Mouse (Mus musculus): ENCODE measurements around the gene Csdc2. TPM values are rescaled to one million over a fixed set of nuclear protein-coding genes. Genes with fewer than 3 reads are reported as not detected.
A peak's percentile ranks its signal among the peaks of the same experiment; 100 is the strongest.
"Not testable (repeated sequence)": the region's sequence is repeated elsewhere in the genome, so short reads cannot be mapped to it uniquely, and the experiment has no call there.

Gene Csdc2
- polyA plus RNA-seq, 1 experiment from 2014 or later: 15.0 TPM

DNA sequence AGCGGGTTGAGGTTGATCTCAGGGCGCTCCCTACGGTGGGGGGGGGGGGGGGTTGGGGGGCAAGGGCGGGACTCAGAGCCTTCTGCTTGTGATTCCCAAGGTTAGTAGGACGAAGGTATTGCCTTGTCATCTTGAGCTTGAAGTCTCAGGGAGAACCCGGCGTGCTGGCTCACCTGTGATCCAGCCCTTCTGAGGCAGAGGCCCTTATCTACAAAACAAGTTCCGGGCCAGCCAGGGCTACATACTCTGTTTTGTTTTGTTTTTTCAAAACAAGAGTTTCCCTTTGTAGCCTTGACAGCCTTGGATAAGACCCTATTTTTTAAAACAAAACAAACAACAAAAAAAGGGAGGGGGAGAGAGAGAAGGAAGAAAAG, 24.5 kb downstream of the Csdc2 start:
- Histone ChIP-seq H3K4me3 (peak overlapping the region; percentile 71), H3K9me3 (no peaks in the 10 kb centered on the region), H3K4me1 (0 out of 2 replicates have a peak, but pooled peaks cover 5% of the 10 kb centered on the region), H3K9ac (no peak overlapping the region), H3K36me3 (no peaks in the 10 kb centered on the region), H3K27me3 (no peaks in the 10 kb centered on the region), H3K27ac (no peak overlapping the region), H3K4me2 (replicated peaks) (peak overlapping the region; percentile 100)
- peak; percentile 61; the same call in 1 of the 2 replicates for ATAC-seq (ENCODE audit: low FRiP score, low read depth)
- 2% methylated on average over 8 of the region's 8 CpGs for WGBS

DNA sequence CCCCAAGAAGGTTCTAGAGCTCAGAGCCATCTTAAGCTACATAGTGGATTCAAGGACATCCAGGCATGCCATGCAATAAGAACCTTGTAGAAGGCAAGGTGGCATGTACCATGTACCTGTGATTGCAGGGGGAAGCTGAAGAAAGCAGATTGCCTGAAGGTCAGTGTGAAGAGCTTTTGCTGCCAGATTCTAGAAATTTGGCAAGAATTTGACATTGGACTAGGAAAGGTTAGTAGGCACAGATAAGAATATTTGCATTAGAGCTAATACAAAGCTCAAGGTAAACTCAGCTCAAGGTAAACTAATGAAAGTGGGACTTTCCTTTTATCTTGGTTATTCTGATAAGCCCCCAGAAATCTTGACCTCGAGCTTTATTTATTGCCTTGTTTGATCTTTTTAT, 27.7 kb downstream of the Csdc2 start:
- no peak overlapping the region for H3K4me2 ChIP-seq (replicated peaks)
- H3K27me3 ChIP-seq: no peaks in the 10 kb centered on the region
- H3K27ac ChIP-seq: no peak overlapping the region
- no peaks in the 10 kb centered on the region for H3K9me3 ChIP-seq
- H3K4me1 ChIP-seq: 0 out of 2 replicates have a peak, but pooled peaks cover 5% of the 10 kb centered on the region
- no peak overlapping the region for H3K4me3 ChIP-seq
- H3K36me3 ChIP-seq: no peaks in the 10 kb centered on the region
- no peak overlapping the region for H3K9ac ChIP-seq
- ATAC-seq (ENCODE audit: low FRiP score, low read depth): no peak
- 30% methylated on average over 1 of the region's 1 CpGs for WGBS

DNA sequence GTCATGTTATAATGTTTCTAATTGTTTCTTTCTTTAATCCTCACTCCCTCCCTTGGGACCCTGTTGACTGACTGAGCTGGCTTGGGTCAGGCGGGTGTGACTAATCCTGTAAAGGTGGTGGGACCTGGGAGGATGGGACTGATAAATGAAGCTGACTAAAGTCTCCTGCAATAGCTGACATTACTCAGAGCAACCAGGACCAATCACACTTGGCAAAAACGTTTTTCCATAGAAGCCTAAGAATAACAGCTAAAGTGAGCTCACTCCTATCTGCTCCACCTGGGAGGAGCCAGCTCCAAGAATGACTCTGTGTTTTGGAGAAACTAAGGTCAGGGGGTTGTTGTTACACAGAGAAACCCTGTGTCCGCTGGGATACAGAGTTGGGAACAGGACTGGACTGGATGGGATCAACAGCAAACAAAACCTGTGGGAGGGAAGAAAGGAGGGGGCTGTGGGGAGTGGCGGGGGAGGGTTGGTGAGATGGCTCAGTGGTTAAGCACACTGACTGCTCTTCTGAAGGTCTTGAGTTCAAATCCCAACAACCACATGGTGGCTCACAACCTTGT, 28.5 kb downstream of the Csdc2 start:
- Histone ChIP-seq H3K4me3 (no peak overlapping the region), H3K27me3 (no peaks in the 10 kb centered on the region), H3K36me3 (no peaks in the 10 kb centered on the region), H3K9ac (no peak overlapping the region), H3K27ac (no peak overlapping the region), H3K4me2 (replicated peaks) (no peak overlapping the region), H3K9me3 (no peaks in the 10 kb centered on the region), H3K4me1 (no peaks in the 10 kb centered on the region)
- WGBS: 69% methylated on average over 4 of the region's 4 CpGs
- no peak for ATAC-seq (ENCODE audit: low FRiP score, low read depth)

DNA sequence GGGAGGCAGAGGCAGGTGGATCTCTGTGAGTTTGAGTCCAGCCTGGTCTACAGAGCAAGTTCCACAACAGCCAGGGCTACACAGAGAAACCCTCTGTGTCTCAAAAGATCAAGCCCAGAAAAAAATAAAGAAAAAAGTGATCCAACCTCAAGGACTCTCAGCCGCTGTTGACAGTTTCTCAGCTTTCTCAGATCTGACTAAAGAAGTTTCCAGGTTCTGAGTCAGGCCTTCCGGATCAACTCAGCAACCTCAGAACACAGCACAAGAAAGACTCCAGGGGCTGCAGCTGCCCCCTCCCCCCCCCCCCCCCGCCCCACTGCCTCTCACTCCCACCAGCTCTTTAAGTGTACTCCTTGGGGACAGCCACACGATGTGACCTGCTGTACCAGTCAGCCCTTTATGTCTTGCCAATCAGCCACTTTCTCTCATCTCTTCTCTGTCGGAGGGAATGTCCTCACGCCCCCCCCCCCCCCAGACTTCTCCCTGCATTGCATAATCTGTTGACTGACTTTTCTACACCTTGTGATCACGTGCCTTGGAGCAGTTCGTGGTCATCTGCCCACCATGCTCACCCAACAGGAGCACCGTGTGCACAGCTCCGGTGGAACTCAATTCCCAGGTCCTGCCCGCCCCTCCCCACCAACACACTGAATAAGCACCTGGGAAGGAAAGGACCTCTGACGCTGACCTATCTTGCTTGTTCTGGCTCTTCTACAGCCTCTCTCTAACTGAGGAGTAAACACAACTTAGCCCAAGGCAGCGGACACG, 29.7 kb downstream of the Csdc2 start:
- ATAC-seq (ENCODE audit: low FRiP score, low read depth): no peak
- Histone ChIP-seq H3K4me1 (no peaks in the 10 kb centered on the region), H3K27ac (no peak overlapping the region), H3K27me3 (no peaks in the 10 kb centered on the region), H3K4me2 (replicated peaks) (no peak overlapping the region), H3K36me3 (no peaks in the 10 kb centered on the region), H3K4me3 (no peak overlapping the region), H3K9me3 (no peaks in the 10 kb centered on the region), H3K9ac (no peak overlapping the region)
- whole genome bisulfite sequencing: 73% methylated on average over 11 of the region's 14 CpGs

DNA sequence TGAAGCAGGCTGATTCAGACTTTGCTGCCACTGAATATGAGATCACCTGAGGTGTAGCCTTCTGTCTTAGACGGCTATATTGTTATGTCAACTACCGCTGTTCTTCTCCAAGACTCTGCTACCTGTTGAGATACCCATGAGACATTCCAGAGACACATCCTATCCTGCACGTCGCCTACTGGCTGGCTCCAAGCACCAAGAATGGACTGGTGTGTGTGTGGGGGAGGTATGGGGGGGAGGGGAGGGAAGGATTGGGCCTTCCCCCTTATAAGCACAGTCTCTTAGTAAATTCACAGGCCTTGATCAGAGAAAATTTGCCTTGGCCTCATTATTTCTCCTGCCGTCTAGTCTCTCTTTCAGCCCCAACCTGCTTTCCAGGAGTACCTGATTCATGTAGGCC, 31.3 kb downstream of the Csdc2 start:
- WGBS: 88% methylated on average over 5 of the region's 5 CpGs
- no peaks in the 10 kb centered on the region for H3K36me3 ChIP-seq

DNA sequence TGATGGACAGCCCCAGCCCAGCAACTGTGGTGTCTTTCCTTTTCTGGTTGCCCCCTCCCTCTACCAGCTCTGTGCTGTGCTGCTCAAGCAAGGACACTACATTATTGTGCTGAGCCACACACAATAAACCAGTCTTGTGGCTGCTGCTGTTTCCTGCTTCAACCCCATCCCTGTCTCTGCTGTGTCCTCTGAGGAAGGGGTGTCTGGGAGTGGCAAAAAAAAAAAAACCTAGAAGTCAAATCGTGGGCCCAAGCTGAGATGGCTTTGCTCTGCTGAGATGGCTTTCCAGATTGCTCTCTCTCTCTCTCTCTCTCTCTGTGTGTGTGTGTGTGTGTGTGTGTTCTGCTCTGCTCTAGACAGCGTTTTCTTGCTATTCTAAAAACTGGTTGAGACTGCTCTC, 31.9 kb downstream of the Csdc2 start:
- no peak for ATAC-seq (ENCODE audit: low FRiP score, low read depth)
- no peak overlapping the region for H3K27ac ChIP-seq
- H3K4me2 ChIP-seq (replicated peaks): no peak overlapping the region
- H3K36me3 ChIP-seq: no peaks in the 10 kb centered on the region
- no peaks in the 10 kb centered on the region for H3K4me1 ChIP-seq
- H3K4me3 ChIP-seq: no peak overlapping the region
- no peak overlapping the region for H3K9ac ChIP-seq
- H3K27me3 ChIP-seq: no peaks in the 10 kb centered on the region
- WGBS: 58% methylated on average over 2 of the region's 2 CpGs
- peaks cover 9% of the 10 kb centered on the region for H3K9me3 ChIP-seq

More for the DNA sequence above, 31.3 kb downstream of the Csdc2 start:
- Histone ChIP-seq H3K9ac (no peak overlapping the region), H3K4me1 (no peaks in the 10 kb centered on the region), H3K9me3 (peaks cover 5% of the 10 kb centered on the region; the same call in 1 of the 2 replicates), H3K27me3 (no peaks in the 10 kb centered on the region), H3K27ac (no peak overlapping the region), H3K4me3 (no peak overlapping the region), H3K4me2 (replicated peaks) (no peak overlapping the region)
- ATAC-seq (ENCODE audit: low FRiP score, low read depth): no peak

DNA sequence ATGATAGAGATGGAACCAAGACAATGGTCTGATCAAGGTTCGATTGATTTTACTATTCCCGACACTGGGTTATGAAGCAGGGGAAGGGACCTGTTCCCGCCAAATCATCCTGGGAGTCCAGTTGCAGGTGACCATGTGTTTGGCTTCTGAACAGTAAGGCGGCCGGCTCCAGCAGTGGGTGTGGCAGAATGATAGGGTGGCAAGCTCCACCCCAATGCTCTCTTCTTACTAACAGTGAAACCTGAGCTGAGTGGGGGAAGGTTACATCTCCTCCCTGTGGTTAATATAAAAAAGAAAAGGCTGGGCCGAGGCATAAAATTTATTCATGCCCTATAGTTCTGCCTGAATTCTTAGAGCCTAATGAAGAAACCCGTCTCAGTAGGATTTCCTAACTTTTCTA, 32.6 kb downstream of the Csdc2 start:
- 50% methylated on average over 7 of the region's 7 CpGs for WGBS
- Histone ChIP-seq H3K36me3 (no peaks in the 10 kb centered on the region), H3K9ac (no peak overlapping the region), H3K4me2 (replicated peaks) (no peak overlapping the region), H3K9me3 (peaks cover 9% of the 10 kb centered on the region), H3K27ac (no peak overlapping the region), H3K27me3 (no peaks in the 10 kb centered on the region), H3K4me1 (no peaks in the 10 kb centered on the region), H3K4me3 (no peak overlapping the region)
- 0 out of 2 replicates have a peak, but pooled peaks have one; percentile 19 for ATAC-seq (ENCODE audit: low FRiP score, low read depth)

DNA sequence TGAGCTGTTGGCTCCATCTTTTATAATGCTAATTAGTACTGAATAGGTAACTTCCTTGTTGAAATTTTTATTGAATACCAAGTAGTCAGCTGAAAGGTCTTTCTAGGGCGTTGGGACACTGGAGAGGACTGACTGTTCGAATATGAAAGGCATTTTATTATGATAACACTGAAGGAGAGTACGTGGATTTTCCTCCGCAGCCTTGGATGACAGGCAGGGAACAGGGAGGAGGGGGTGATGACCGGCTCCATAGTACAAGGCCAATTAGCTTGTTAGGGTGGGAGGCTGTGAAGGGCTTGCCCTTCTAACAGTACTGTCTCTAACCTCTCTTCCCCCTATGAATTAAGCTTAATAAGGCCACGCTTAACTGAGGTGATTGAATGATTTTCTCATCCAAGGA, 33.1 kb downstream of the Csdc2 start:
- H3K4me1 ChIP-seq; H3K4me2 ChIP-seq (replicated peaks); H3K27ac ChIP-seq; H3K36me3 ChIP-seq; H3K27me3 ChIP-seq; H3K9ac ChIP-seq; ATAC-seq (ENCODE audit: low FRiP score, low read depth); H3K4me3 ChIP-seq; H3K9me3 ChIP-seq: not testable (repeated sequence)
- WGBS: 76% methylated on average over 6 of the region's 6 CpGs

DNA sequence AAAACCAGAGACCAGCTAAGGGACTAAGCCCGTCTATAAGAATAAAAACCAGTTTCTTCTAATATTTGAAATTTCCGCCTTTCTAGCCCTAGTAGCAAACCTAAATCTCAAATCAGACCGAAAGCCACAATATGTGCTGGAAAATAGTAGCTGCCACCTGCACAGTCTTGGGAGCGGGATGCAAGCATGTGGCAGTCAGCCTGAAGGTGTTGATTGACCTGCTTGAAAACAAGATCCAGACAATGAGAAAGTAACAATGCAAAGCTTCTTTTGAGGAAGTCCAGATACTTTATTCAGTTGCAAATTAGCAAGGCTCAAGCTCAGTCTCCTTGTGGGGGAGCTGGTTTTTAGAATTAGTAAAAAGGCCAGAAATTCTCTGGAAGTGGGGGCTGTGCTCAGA, 33.9 kb downstream of the Csdc2 start:
- H3K4me3 ChIP-seq; ATAC-seq (ENCODE audit: low FRiP score, low read depth); H3K27me3 ChIP-seq; H3K27ac ChIP-seq; H3K9me3 ChIP-seq; H3K4me1 ChIP-seq; H3K36me3 ChIP-seq; H3K9ac ChIP-seq; H3K4me2 ChIP-seq (replicated peaks): not testable (repeated sequence)
- 90% methylated on average over 4 of the region's 4 CpGs for WGBS

DNA sequence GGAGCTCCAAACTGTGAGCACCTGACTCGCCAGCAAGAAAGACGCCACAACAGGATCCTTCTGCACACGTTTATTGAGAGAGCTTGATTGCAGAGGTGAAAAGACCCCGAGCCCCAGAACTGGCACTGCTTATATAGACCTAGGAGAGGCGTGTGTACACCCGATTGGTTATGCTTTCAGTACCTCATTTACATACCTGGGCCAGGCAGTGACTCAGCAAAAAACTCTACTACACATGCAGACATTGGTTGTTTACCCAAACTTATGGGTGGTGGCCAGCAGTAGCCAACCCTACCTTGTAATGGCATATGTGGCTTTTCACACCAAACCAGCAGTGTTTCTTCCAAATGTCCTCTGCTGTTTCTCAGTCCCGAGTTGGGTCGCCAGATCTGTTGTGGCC, 38.6 kb downstream of the Csdc2 start:
- not testable (repeated sequence) for H3K27ac ChIP-seq; H3K9ac ChIP-seq; H3K27me3 ChIP-seq; H3K4me1 ChIP-seq; H3K9me3 ChIP-seq; ATAC-seq (ENCODE audit: low FRiP score, low read depth); H3K4me3 ChIP-seq; H3K4me2 ChIP-seq (replicated peaks); H3K36me3 ChIP-seq
- WGBS: 88% methylated on average over 8 of the region's 8 CpGs

DNA sequence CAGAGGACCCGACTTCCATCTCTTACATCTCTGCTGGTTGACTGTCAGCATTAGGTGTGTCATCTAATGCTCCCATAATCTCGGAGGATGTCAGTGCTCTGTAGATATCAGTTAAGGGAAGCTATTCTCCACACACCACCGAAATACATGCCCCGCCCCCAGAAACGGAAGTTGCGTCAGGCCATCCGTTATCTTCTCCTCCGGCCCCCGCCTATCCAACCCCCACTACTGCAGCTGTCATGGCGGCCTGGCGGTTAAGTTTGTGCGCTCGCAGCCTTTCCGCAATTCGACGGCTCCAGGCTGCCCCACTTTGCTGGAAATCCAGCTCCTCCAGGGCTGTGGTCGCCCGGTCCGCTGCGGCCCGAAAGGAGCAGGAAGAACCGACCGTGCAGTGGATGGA, 43.8 kb downstream of the Csdc2 start, which contains the start of gene 1700029P11Rik:
TSS of gene 1700029P11Rik (plus strand) at position 220 of the 400 bp plus-strand sequence.
- Histone ChIP-seq H3K9ac (no peak within 1 kb of the TSS), H3K9me3 (no peaks in the 10 kb centered on the region), H3K36me3 (no peaks in the 10 kb centered on the region), H3K4me2 (replicated peaks) (no peak within 1 kb of the TSS), H3K27me3 (no peaks in the 10 kb centered on the region), H3K4me3 (no peak within 1 kb of the TSS), H3K27ac (no peak within 1 kb of the TSS), H3K4me1 (no peaks in the 10 kb centered on the region)
- ATAC-seq (ENCODE audit: low FRiP score, low read depth): no peak
- 96% methylated on average over 23 of the region's 23 CpGs for WGBS

DNA sequence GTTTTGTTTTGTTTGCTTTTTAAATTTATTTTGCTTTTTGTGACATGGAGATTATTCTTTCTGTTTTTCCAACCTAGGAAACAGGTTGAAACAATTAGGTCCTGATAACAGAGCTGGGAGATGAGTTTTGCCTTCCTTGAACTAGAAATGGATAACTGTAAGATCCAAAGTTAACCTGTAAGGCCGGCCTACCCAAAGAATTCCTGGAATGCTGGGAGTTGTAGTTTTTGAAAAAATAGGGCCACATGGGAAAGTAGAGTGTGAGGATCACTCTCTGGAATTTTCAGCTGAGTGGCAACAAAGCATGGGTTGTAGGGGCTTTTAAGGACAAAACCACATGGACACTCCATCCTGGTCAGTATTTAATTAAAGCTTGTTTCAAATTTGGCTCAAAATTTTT, 45.6 kb downstream of the Csdc2 start:
- ATAC-seq (ENCODE audit: low FRiP score, low read depth): no peak
- 56% methylated on average over 1 of the region's 1 CpGs for WGBS
- no peak overlapping the region for H3K4me2 ChIP-seq (replicated peaks)

More for the DNA sequence above, 45.6 kb downstream of the Csdc2 start:
- H3K9me3 ChIP-seq: no peaks in the 10 kb centered on the region
- no peak overlapping the region for H3K9ac ChIP-seq
- no peak overlapping the region for H3K4me3 ChIP-seq
- no peaks in the 10 kb centered on the region for H3K36me3 ChIP-seq
- no peaks in the 10 kb centered on the region for H3K4me1 ChIP-seq
- H3K27me3 ChIP-seq: no peaks in the 10 kb centered on the region
- no peak overlapping the region for H3K27ac ChIP-seq

All from limb, embryonic 13.5 days (tissue).